Mouse (Mus musculus): ENCODE data around the gene Dhx58. TPM values are rescaled to one million over a fixed set of nuclear protein-coding genes. Genes with fewer than 3 reads are reported as not detected.
"Not testable (repeated sequence)": the region's sequence is repeated elsewhere in the genome, so short reads cannot be mapped to it uniquely, and the experiment has no call there.

The Dhx58 gene
- polyA plus RNA-seq, 1 experiment = 6.5 TPM

GRCm38 (mm10) chr11:100700710-100701109 is 3.4 kb downstream of the Dhx58 start:
- no peak for DNase-seq (ENCODE audit: low read depth)

GRCm38 (mm10) chr11:100697921-100698320 is 6.2 kb downstream of the Dhx58 start:
- DNase-seq (ENCODE audit: low read depth) = no peak

GRCm38 (mm10) chr11:100694926-100695325 is 9.1 kb downstream of the Dhx58 start:
- no peak for DNase-seq (ENCODE audit: low read depth)

GRCm38 (mm10) chr11:100693154-100693553 is 10.9 kb downstream of the Dhx58 start:
- no peak for DNase-seq (ENCODE audit: low read depth)

- no peak for DNase-seq (ENCODE audit: low read depth)
These were observed 11.9 kb downstream of the Dhx58 start, which contains the start of gene Zfp385c for GRCm38 (mm10) chr11:100692164-100692616. TSS of gene Zfp385c (minus strand) at chr11:100692455.

GRCm38 (mm10) chr11:100690389-100690788 is 13.7 kb downstream of the Dhx58 start:
- no peak for DNase-seq (ENCODE audit: low read depth)

- no peak for DNase-seq (ENCODE audit: low read depth)
These were observed 15.6 kb downstream of the Dhx58 start for GRCm38 (mm10) chr11:100688443-100688842.

GRCm38 (mm10) chr11:100687265-100687664 is 16.8 kb downstream of the Dhx58 start:
- no peak for DNase-seq (ENCODE audit: low read depth)

- no peak for DNase-seq (ENCODE audit: low read depth)
These were observed 18.7 kb downstream of the Dhx58 start for GRCm38 (mm10) chr11:100685371-100685770.

GRCm38 (mm10) chr11:100684084-100684483 is 20.0 kb downstream of the Dhx58 start:
- no peak for DNase-seq (ENCODE audit: low read depth)

- no peak for DNase-seq (ENCODE audit: low read depth)
These were observed 21.5 kb downstream of the Dhx58 start for GRCm38 (mm10) chr11:100682526-100682925.

GRCm38 (mm10) chr11:100681826-100682225 is 22.2 kb downstream of the Dhx58 start:
- no peak for DNase-seq (ENCODE audit: low read depth)

GRCm38 (mm10) chr11:100677810-100678209 is 26.3 kb downstream of the Dhx58 start:
- no peak for DNase-seq (ENCODE audit: low read depth)

GRCm38 (mm10) chr11:100673169-100673568 is 30.9 kb downstream of the Dhx58 start:
- no peak for DNase-seq (ENCODE audit: low read depth)

- DNase-seq (ENCODE audit: low read depth) = no peak
These were observed 32.1 kb downstream of the Dhx58 start for GRCm38 (mm10) chr11:100671956-100672355.

GRCm38 (mm10) chr11:100671049-100671448 is 33.0 kb downstream of the Dhx58 start:
- no peak for DNase-seq (ENCODE audit: low read depth)

GRCm38 (mm10) chr11:100659806-100660205 is 44.3 kb downstream of the Dhx58 start:
- no peak for DNase-seq (ENCODE audit: low read depth)

- no peak for DNase-seq (ENCODE audit: low read depth)
These were observed 47.6 kb downstream of the Dhx58 start for GRCm38 (mm10) chr11:100656458-100656857.

- not testable (repeated sequence) for DNase-seq (ENCODE audit: low read depth)
These were observed 48.5 kb downstream of the Dhx58 start for GRCm38 (mm10) chr11:100655589-100655988.

GRCm38 (mm10) chr11:100651748-100652147 is 52.3 kb downstream of the Dhx58 start:
- no peak for DNase-seq (ENCODE audit: low read depth)

GRCm38 (mm10) chr11:100651205-100651604 is 52.9 kb downstream of the Dhx58 start:
- DNase-seq (ENCODE audit: low read depth) = no peak

- DNase-seq (ENCODE audit: low read depth) = no peak
These were observed 55.7 kb downstream of the Dhx58 start for GRCm38 (mm10) chr11:100648405-100648804.

GRCm38 (mm10) chr11:100646265-100646664 is 57.8 kb downstream of the Dhx58 start:
- no peak for DNase-seq (ENCODE audit: low read depth)
